Mouse (Mus musculus) myocyte (in vitro differentiated cells): ENCODE data around the gene CN725425.

Experiments
- E2F4 ChIP-seq: IDR thresholded peaks from one replicate; pipeline ENCODE4 v1.6.1; 2011; ENCODE audit warnings: mild to moderate bottlenecking, control low read depth, moderate library complexity; ENCODE audit not compliant: insufficient read depth
- MAX ChIP-seq: IDR thresholded peaks from one replicate; pipeline ENCODE4 v1.6.1; 2011; ENCODE audit warnings: low read depth, mild to moderate bottlenecking, control low read depth
- MYOD1 ChIP-seq, 3 experiments: IDR thresholded peaks; one replicate each; pipeline ENCODE4 v1.6.1; 2011; ENCODE audit warnings: control low read depth in 2 of 3, low read depth in 2 of 3, mild to moderate bottlenecking in 2 of 3, moderate library complexity in 1 of 3; ENCODE audit not compliant: insufficient read length in 2 of 3, control insufficient read depth in 1 of 3
- MYOG ChIP-seq, 3 experiments: IDR thresholded peaks; one replicate each; pipeline ENCODE4 v1.6.1; 2011; ENCODE audit warnings: control low read depth in 2 of 3, low read depth in 2 of 3, mild to moderate bottlenecking in 2 of 3; ENCODE audit not compliant: insufficient read length in 2 of 3, control insufficient read depth in 1 of 3, insufficient read depth in 1 of 3
- POLR2A ChIP-seq: IDR thresholded peaks from one replicate; pipeline ENCODE4 v1.6.1; 2011; ENCODE audit warnings: low read depth, mild to moderate bottlenecking, control low read depth, moderate library complexity; ENCODE audit not compliant: insufficient read length
- POLR2AphosphoS2 ChIP-seq: IDR thresholded peaks from one replicate; pipeline ENCODE4 v1.6.1; 2011; ENCODE audit warnings: low read depth, control low read depth; ENCODE audit not compliant: insufficient read length
- REST ChIP-seq: IDR thresholded peaks from one replicate; pipeline ENCODE4 v1.6.1; 2011; ENCODE audit warnings: mild to moderate bottlenecking, control low read depth, moderate library complexity; ENCODE audit not compliant: insufficient read depth, insufficient read length
- TCF12 ChIP-seq: IDR thresholded peaks from one replicate; pipeline ENCODE4 v1.6.1; 2011; ENCODE audit warnings: mild to moderate bottlenecking, control low read depth; ENCODE audit not compliant: poor library complexity, insufficient read depth, severe bottlenecking
- TCF3 ChIP-seq: IDR thresholded peaks from one replicate; pipeline ENCODE4 v1.6.1; 2011; ENCODE audit warnings: low read depth, control low read depth; ENCODE audit not compliant: insufficient read length
- USF1 ChIP-seq: IDR thresholded peaks from one replicate; pipeline ENCODE4 v1.6.1; 2011; ENCODE audit warnings: low read depth, mild to moderate bottlenecking, control low read depth, moderate library complexity

DNA sequence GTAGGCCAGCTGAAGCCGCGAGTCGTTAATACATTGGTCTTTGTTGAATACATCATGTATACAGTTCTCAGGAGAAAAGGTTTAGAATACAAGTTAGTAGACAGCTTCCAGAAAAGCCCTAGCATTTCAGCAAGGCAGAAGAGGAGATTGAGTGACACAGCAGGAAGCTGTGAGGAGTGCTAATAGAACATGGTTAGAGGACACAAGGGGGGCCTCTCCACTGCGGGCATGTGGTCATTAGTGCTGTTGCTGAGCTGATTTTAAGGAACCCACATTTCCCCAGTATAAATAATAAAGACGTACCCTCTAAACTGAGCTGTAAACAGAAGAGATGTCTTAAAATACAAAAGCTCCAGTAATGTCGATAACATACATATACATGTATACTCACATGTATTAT lies 51.5 kb downstream of the CN725425 start:
- TF ChIP-seq POLR2A (no peak), MAX (no peak), USF1 (no peak), MYOG (IDR thresholded peaks at IDR 0.05; ENCODE audit: control insufficient read depth in 1 of 3, insufficient read depth in 1 of 3, insufficient read length in 2 of 3, low read depth in 2 of 3) (no peak), POLR2AphosphoS2 (no peak), REST (no peak), E2F4 (no peak), MYOD1 (IDR thresholded peaks at IDR 0.05; ENCODE audit: control insufficient read depth in 1 of 3, insufficient read length in 2 of 3, low read depth in 2 of 3) (no peak), TCF12 (no peak), TCF3 (no peak)
